ENCODE assay signal across 8 mouse cellular contexts in genomic region chr14:30008733-30009575, GRCm38 (mm10). TPM values are rescaled to one million over a fixed set of nuclear protein-coding genes. Genes with fewer than 3 reads are reported as not detected.
A peak's percentile ranks its signal among the peaks of the same experiment; 100 is the strongest.
DNase-seq lines count a peak whose midpoint lies in the region; ATAC-seq and TF ChIP-seq lines count a peak whose summit lies in the region.

TSS of gene Il17rb (minus strand) at chr14:30008896.
TSS of gene Chdh (plus strand) at chr14:30009023.

- no peak for TF ChIP-seq CTCF in brain, embryonic 14.5 days (IDR thresholded peaks at IDR 0.05; ENCODE audit: borderline replicate concordance, extremely low read depth, insufficient read depth, insufficient read length)
- no peak for TF ChIP-seq CTCF in small intestine, adult 2 months (IDR thresholded peaks at IDR 0.05; ENCODE audit: extremely low read depth, insufficient read length, insufficient replicate concordance, low read depth, low read length)

- peak within 1 kb of the TSS; percentile 89 for H3K4me2 ChIP-seq in forebrain, embryonic 13.5 days
- peak within 1 kb of the TSS; percentile 91 for H3K4me2 ChIP-seq in hindbrain, embryonic 11.5 days (replicated peaks; ENCODE audit: low read depth, low read length)

- no peak within 1 kb of the TSS for H3K27ac ChIP-seq in forebrain, embryonic 13.5 days
- no peak within 1 kb of the TSS for H3K27ac ChIP-seq in hindbrain, embryonic 11.5 days (ENCODE audit: low read depth, low read length)
- peak within 1 kb of the TSS; percentile 96 for H3K27ac ChIP-seq in small intestine, adult 2 months (ENCODE audit: insufficient read depth, low read depth, low read length)

- ATAC-seq in forebrain, embryonic 13.5 days, result peak; percentile 63
- ATAC-seq in hindbrain, embryonic 11.5 days (ENCODE audit: low FRiP score), result peak; percentile 35; the same call in 1 of the 2 replicates
- peak; percentile 85 for ATAC-seq in megakaryocyte, adult 5-6 weeks (ENCODE audit: poor library complexity, severe bottlenecking)

- no peaks in the 10 kb centered on the region for H3K9me3 ChIP-seq in forebrain, embryonic 13.5 days (replicated peaks)
- H3K9me3 ChIP-seq in hindbrain, embryonic 11.5 days (ENCODE audit: control insufficient read depth, low read length), result no peaks in the 10 kb centered on the region

- H3K4me1 ChIP-seq in forebrain, embryonic 13.5 days, result peaks cover 10% of the 10 kb centered on the region
- H3K4me1 ChIP-seq in hindbrain, embryonic 11.5 days (replicated peaks; ENCODE audit: control insufficient read depth, insufficient read depth, low read length), result 0 out of 2 replicates have a peak, but pooled peaks cover 2% of the 10 kb centered on the region
- peaks cover 20% of the 10 kb centered on the region for H3K4me1 ChIP-seq in small intestine, adult 2 months (ENCODE audit: control insufficient read depth, insufficient read depth, insufficient read length, low read length)

- WGBS in forebrain, embryonic 13.5 days, result 10% methylated on average over 54 of the region's 54 CpGs
- WGBS in hindbrain, embryonic 11.5 days, result 10% methylated on average over 52 of the region's 54 CpGs
- WGBS in small intestine, adult 2 months, result 4% methylated on average over 54 of the region's 54 CpGs

- H3K4me3 ChIP-seq in forebrain, embryonic 13.5 days, result peak within 1 kb of the TSS; percentile 46
- peak within 1 kb of the TSS; percentile 38 for H3K4me3 ChIP-seq in hindbrain, embryonic 11.5 days (ENCODE audit: low read depth, low read length)
- peak within 1 kb of the TSS; percentile 85 for H3K4me3 ChIP-seq in small intestine, adult 2 months (ENCODE audit: low read depth, low read length)

- peak; percentile 45 for DNase-seq in ZHBTc4 (ENCODE audit: low read depth, low spot score)
- DNase-seq in brain, embryonic 14.5 days (ENCODE audit: low read depth), result peak; percentile 69
- peak; percentile 51 for DNase-seq in hindbrain, embryonic 11.5 days (ENCODE audit: low spot score)
- DNase-seq in layer of hippocampus, adult 9-11 months, result peak; percentile 42
- no peak for DNase-seq in frontal cortex, postnatal 14 days (ENCODE audit: low spot score in 2 of 2)

- H3K36me3 ChIP-seq in forebrain, embryonic 13.5 days (ENCODE audit: poor library complexity, severe bottlenecking), result no peaks in the 10 kb centered on the region
- no peaks in the 10 kb centered on the region for H3K36me3 ChIP-seq in hindbrain, embryonic 11.5 days (ENCODE audit: control insufficient read depth, insufficient read depth, low read length)
- 0 out of 2 replicates have a peak, but pooled peaks cover 2% of the 10 kb centered on the region for H3K36me3 ChIP-seq in small intestine, adult 2 months (ENCODE audit: control insufficient read depth, insufficient read depth, low read length)

- TF ChIP-seq POLR2A in brain, embryonic 14.5 days (IDR thresholded peaks at IDR 0.05; ENCODE audit: borderline replicate concordance, extremely low read depth, insufficient read depth, insufficient read length, poor library complexity, severe bottlenecking), result no peak
- peak; percentile 86 for TF ChIP-seq POLR2A in small intestine, adult 2 months (IDR thresholded peaks at IDR 0.05; ENCODE audit: low read depth, low read length)

- H3K9ac ChIP-seq in forebrain, embryonic 13.5 days, result peak within 1 kb of the TSS; percentile 58
- peak within 1 kb of the TSS; percentile 40; the same call in 1 of the 2 replicates for H3K9ac ChIP-seq in hindbrain, embryonic 11.5 days (ENCODE audit: low read depth, low read length)

- H3K27me3 ChIP-seq in forebrain, embryonic 13.5 days, result peaks cover 28% of the 10 kb centered on the region; the same call in 1 of the 2 replicates
- H3K27me3 ChIP-seq in hindbrain, embryonic 11.5 days (ENCODE audit: control insufficient read depth, insufficient read depth, low read length), result peaks cover 12% of the 10 kb centered on the region
- H3K27me3 ChIP-seq in small intestine, adult 2 months (ENCODE audit: control insufficient read depth, insufficient read depth, low read length), result no peaks in the 10 kb centered on the region

RNA-seq across cellular contexts. Expression of gene Il17rb, which starts in this region (rescaled TPM):
- 0.43 and 0.60 TPM in 2 replicates for polyA plus RNA-seq in brain, embryonic 14.5 days (2012; rRNA removed)
- 0.88 and 1.1 TPM in 2 replicates for polyA plus RNA-seq in forebrain, embryonic 13.5 days (2015; fragmentation: Nextera tagmentation; extraction: Ambion mirVana)
- polyA plus RNA-seq in hindbrain, embryonic 11.5 days (2014; fragmentation: Nextera tagmentation; extraction: Ambion mirVana), result 0.96 and 0.97 TPM in 2 replicates
- 2.3 and 2.5 TPM in 2 replicates for total RNA-seq in megakaryocyte, adult 5-6 weeks (2015)
- 0.08 and 2.2 TPM in 2 replicates for total RNA-seq in megakaryocyte, adult 5-6 weeks (2017)
- 1.2 and 3.0 TPM in 2 replicates for polyA plus RNA-seq in small intestine, adult 2 months (2012; rRNA removed)

RNA-seq across cellular contexts. Expression of gene Chdh, which starts in this region (rescaled TPM):
- 0.26 and 0.51 TPM in 2 replicates for polyA plus RNA-seq in brain, embryonic 14.5 days (2012; rRNA removed)
- 0.04 TPM in 2 replicates for polyA plus RNA-seq in forebrain, embryonic 13.5 days (2015; fragmentation: Nextera tagmentation; extraction: Ambion mirVana)
- polyA plus RNA-seq in hindbrain, embryonic 11.5 days (2014; fragmentation: Nextera tagmentation; extraction: Ambion mirVana), result 0.04 TPM in 1 of 2 replicates, not detected in the other
- total RNA-seq in megakaryocyte, adult 5-6 weeks (2015), result 7.2 and 10.4 TPM in 2 replicates
- 9.8 TPM in 2 replicates for total RNA-seq in megakaryocyte, adult 5-6 weeks (2017)
- polyA plus RNA-seq in small intestine, adult 2 months (2012; rRNA removed), result 41.7 and 92.0 TPM in 2 replicates

Comparison
In these comparisons a context has a peak if more than half of its experiments do, and no peak if none do; other contexts are left out.
1. RNA of gene Chdh (polyA plus RNA-seq): 41.7 to 92.0 TPM in small intestine, adult 2 months; 0.26 to 0.51 TPM in brain, embryonic 14.5 days, 0.04 TPM in forebrain, embryonic 13.5 days and 0.04 TPM in hindbrain, embryonic 11.5 days; every median in the first group is over 10 times any median in the second.
2. Peak in DNase-seq in brain, embryonic 14.5 days; RNA of the genes that start here not detected or under 1 TPM.
3. Peak in DNase-seq, ATAC-seq, H3K4me3 ChIP-seq, H3K9ac ChIP-seq and H3K4me2 ChIP-seq in hindbrain, embryonic 11.5 days; RNA of the genes that start here not detected or under 1 TPM.
4. DNase-seq: peak in ZHBTc4 (single experiment) and layer of hippocampus, adult 9-11 months (single experiment); none in frontal cortex, postnatal 14 days (0 of 2).
5. ATAC-seq: peak in every context shown above with its lines; median percentile 85 in megakaryocyte, adult 5-6 weeks; 63 in forebrain, embryonic 13.5 days; 35 in hindbrain, embryonic 11.5 days.
6. Peak in every context shown above with its lines, with median percentiles within 50 percentile points of each other: H3K4me3 ChIP-seq.